Mouse (Mus musculus) A20 (cell line): Measurements from ENCODE around the gene Elavl1.
"Not testable (repeated sequence)": the region's sequence is repeated elsewhere in the genome, so short reads cannot be mapped to it uniquely, and the experiment has no call there.

Experiments used
- DNase-seq: peaks from one replicate; pipeline ENCODE4 v3.0.0-alpha.2; 2011; ENCODE audit warnings: low read depth, low spot score

The Elavl1 gene

DNA sequence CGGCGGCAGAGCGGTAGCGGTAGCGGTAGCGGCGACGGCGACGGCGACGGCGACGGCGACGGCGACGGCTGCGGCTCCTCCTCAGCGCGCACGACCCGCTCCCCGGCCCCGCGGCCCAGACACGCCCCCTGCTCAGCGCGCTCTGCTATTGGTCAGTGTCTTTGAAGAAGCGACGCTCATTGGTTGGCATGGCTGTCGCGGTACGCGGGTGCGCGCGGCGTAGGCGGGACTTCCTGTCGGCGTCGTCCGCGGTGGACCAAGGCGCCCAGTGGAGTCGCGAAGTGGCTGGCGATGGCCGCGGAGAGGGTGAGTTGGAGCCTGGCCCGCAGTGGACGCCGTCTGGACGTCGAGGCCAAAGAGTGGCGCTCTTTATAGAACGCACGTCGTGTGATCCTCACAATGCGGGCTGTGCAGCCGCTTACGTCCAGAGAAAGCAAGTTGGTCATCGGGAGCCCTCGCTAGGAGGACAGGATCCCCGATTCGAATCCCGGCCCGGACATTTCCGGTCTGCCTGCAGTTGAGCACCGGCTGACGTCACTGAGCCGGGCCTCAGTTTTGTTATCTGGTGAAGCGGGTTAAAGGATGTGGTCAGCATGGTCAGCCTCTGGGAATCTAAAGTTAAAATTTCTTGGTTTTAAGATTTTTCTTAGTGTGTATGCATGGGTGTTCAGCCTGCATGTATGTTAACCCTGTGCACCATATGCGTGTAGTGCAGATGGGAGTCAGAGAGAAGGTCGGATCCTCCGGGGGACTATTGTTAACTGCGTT, at the start of gene Elavl1, which contains the start of gene Ccl25:
Gene Elavl1 (minus strand): TSS at position 431 of the 768 bp plus-strand sequence.
Gene Ccl25 (plus strand): TSS at position 228 of the 768 bp plus-strand sequence.
- DNase-seq = peak; percentile 97

- peak; percentile 24 for DNase-seq
Measured at GRCm38 (mm10) chr8:4372657-4373056, 47.4 kb upstream of the Elavl1 start.

GRCm38 (mm10) chr8:4370078-4370477, 44.9 kb upstream of the Elavl1 start:
- DNase-seq = peak; percentile 74

- DNase-seq = no peak
Measured at GRCm38 (mm10) chr8:4368470-4368869, 43.3 kb upstream of the Elavl1 start.

DNA sequence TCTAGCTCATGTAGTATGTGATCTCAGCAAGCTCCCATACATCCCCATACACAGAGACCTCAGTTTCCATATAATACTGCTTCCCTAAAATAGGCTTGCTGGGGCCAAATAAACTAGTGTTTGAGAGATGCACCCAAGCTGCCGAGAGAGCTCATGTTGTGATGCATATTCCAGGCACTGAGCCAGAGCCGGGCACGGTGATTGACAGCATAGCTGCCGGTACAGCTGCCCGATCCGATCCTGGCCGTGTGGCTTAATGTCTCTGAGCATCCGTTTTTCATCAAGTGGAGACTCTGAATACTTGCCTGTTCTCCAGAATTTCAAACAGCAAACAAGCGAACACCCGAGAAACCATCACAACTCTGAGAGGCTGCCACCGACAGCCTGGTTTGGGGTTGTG, 42.6 kb upstream of the Elavl1 start:
- no peak for DNase-seq

DNA sequence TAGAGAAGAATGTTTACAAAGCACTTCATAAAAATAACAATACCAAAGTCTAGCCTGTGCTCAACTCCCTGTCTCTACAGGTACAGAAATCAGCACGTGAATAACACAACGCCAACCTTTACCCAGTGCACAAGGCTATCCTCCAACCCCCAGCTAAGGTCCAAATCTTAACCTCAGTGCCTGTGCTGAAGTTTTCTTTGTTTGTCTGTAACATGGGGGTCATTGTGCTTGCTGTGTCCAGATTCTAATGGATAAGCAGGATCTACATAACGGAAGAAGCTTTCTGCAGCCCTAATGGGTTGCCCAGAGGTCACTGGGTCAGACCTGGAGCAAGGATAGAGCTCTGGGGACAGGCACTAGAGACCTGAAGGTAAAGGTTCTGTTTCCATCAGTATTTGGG, 41.0 kb upstream of the Elavl1 start:
- DNase-seq = no peak

- DNase-seq = no peak
Measured at GRCm38 (mm10) chr8:4360922-4361321, 35.7 kb upstream of the Elavl1 start.

GRCm38 (mm10) chr8:4359362-4359761, 34.1 kb upstream of the Elavl1 start:
- DNase-seq = no peak

DNA sequence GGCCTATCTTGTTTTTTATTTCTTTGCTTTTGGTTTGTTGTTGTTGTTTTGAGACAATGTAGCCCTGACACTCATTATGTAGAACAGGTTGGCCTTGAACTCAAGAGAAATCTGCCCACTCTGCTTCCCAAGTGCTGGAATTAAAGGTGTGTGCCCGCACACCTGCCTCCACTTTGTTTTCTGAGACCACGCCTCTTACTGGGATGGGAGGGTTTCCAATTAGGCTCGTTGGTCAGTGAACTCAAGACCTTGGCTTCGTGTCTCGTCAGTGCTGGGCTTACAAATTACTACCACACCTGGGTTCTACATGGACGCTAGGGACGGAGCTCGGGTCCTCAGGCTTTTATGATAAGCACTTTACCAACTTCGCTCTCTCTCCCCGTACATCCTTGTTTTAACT, 30.2 kb upstream of the Elavl1 start:
- no peak for DNase-seq

- DNase-seq = no peak
Measured at GRCm38 (mm10) chr8:4354516-4354915, 29.3 kb upstream of the Elavl1 start.

DNA sequence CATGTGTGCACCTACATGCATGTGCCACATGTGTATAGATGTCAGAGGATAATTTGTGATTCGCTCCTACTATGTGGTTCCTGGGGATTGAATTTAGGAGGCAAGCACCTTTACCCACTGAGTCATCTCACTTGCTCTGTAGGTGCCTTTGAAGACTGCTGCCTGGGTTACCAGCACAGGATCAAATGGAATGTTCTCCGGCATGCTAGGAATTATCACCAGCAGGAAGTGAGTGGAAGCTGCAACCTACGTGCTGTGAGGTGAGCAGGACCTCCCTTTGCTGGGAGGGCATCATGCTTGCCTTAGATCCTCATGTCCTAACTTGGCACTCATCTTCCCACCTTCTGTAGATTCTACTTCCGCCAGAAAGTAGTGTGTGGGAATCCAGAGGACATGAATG, 28.5 kb upstream of the Elavl1 start:
- no peak for DNase-seq

- not testable (repeated sequence) for DNase-seq
Measured at GRCm38 (mm10) chr8:4352562-4352961, 27.3 kb upstream of the Elavl1 start.

DNA sequence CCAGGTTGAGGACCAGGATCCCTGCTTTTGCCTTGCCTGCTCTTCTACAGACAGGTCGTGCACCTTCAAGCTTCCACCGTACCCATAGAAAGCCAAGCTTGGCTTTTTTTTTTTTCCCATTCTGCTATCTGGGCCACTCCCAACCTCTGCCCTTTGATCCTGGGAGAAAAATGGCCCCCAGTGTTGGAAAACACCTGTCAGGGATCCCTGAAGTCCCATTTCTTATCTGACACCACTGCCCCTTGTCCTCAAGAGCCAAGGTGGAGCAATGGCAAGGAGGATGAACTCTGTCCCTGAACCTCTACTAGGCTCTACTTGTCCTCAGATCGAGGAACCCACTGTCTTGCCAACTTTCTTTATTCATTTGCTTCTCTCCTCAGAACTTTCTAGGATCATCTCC, 25.4 kb upstream of the Elavl1 start:
- no peak for DNase-seq

DNA sequence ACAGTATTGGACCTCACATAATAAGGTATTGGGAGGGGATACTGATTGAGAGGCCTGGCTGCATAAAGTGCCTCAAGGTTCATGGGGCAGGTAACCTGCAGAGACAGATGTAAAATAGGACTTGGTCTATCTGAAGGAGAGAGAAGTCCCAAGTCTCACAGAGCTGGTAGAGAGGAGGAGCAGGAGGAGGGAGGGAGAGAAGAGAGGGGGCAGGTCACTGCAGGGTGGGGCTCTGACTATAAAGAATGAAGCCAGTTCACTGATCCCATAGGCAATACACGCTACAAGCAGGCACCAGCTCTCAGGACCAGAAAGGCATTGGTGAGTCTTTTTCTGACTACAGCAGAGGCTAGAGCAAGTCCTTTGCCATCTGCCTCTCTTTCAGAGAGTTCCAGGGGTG, 24.1 kb upstream of the Elavl1 start:
- no peak for DNase-seq

GRCm38 (mm10) chr8:4348275-4348674, 23.1 kb upstream of the Elavl1 start:
- DNase-seq = no peak

DNA sequence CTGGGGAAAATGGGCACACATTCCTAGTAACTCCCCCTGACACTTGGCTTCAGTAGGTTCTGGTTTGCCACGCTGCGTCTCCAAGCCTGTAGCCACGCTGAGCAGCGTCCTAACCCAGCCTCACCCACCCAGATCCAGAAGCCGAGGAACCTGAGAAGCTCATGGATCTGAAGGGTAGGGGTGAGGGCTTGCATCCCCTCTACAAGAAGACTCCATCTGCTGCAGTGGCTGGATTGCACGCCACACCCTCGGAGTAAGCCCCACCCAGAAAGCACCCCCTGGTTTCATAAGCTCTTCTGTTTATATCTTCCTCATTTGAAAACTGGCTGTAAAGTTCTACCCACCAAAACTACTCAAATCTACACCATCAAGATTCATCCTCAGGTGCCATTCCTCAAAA, 22.4 kb upstream of the Elavl1 start:
- DNase-seq = no peak

DNA sequence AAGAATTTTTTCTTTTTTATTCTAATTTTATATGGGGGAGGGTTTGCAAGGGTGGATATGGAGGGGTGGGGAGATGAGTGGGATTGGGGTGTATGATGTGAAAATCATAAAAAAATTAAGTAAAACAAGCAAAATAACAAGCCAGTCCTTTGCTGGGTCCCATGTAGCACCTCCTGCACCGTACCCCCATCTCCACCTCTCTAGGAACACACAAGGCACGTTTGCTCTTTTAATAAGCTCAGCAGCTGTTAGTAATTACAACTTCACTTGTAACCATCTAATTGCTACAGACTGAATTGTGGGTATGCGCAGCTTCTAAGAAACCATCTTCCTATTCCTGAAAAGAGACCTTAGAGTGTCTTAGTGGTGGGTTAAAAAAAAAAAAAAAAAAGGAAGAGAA, 15.0 kb upstream of the Elavl1 start:
- no peak for DNase-seq

DNA sequence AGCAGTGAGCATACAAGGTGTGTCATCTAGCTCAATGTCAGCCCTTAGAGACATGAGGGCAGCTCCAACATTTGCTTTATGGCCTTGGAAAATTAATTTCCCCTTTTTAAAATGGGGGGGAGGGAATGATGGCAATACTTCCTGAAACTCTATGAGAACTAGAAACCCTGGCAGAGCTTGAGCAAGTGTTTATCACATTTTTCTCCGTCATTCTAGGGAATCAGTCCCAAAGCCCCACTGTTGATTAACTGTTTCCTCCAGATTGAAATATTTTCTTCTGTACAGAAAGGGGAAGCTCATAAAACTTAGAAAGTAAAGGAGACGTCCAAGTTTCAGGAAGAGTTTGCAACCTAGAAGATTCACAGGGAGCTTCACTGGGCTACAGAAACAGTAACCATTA, 10.5 kb upstream of the Elavl1 start:
- no peak for DNase-seq

- DNase-seq = no peak
Measured at GRCm38 (mm10) chr8:4333966-4334365, 8.8 kb upstream of the Elavl1 start.

GRCm38 (mm10) chr8:4329000-4329399, 3.8 kb upstream of the Elavl1 start:
- no peak for DNase-seq

DNA sequence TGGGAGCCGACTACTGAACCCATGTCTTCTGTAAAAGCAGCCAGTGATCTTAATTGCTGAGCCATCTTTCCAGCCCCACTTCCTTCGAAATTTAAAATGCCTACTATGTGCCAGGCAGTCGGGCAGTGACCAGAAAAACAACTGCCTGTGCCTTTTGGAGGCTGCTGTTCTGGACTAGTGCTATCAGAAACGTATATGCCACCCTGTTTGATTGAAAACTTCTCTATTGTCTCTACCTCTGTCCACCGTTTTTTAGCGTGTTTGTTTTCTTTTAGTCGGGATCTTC, 481 bp upstream of the Elavl1 start:
- no peak for DNase-seq

DNA sequence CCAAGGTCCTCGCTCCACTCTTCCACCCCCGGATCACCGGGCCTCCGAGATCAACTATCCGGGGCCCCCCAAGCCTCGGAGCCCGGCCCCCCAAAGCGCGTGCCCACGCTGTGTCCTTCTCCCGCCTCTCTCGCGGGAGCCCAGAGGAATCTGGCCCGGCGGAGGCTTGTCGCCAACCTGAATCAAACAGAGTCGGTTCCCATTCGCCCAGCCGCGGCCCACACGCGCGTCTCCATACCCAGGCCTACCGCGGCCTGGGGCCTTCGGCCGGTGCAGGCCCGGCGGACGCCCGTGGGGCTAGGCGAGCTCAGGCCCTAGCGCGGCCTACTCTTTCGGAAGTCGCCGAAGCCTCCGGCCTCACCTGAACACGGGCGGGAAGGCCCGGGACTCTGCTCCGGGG, 688 bp downstream of the Elavl1 start:
- DNase-seq = no peak

DNA sequence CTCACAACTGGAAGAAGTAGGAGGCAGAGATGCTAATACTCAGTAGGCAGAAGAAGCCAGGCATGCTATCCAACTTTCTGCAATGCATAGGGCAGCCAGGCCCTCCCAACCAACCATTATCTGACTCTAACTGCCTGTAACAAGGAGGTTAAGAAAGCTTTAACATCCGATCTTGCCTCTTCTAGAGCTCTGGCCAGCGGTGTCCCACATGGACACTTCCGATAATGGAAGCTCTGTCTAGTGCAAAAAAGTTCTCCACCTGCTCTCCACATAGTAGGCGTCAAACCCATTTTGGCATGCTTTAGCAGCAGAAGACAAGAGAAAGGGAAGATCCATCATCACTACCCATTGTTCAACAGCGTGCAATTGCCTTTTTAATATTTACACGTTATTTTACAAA, 1.3 kb downstream of the Elavl1 start:
- no peak for DNase-seq

DNA sequence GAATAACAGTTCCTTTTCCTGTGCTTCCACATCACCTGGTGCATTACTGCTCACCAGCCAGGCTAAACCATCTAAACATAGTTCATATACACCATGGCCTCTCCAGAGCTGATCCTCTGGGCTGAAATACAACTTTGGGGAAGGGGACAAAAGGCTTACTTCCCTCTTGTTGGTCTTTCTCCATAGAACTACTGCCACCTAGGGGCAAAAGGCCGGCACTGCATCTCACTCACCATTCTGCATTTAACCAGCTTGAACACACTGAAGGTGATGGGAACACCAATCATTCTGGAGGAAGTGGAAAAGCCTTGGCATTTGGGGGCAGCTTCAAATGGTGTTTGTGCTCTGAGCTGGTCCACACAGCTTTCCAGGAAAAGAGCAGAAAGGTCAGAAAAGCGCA, 2.7 kb downstream of the Elavl1 start:
- DNase-seq = peak; percentile 82
